Mouse (Mus musculus): ENCODE data around the gene Ralgapa2. TPM values are rescaled to one million over a fixed set of nuclear protein-coding genes. Genes with fewer than 3 reads are reported as not detected.
A peak's percentile ranks its signal among the peaks of the same experiment; 100 is the strongest.

Ralgapa2 gene
- total RNA-seq (2015) (12.5 and 17.1 TPM in 2 replicates), total RNA-seq (2017) (5.0 and 10.6 TPM in 2 replicates)

DNA sequence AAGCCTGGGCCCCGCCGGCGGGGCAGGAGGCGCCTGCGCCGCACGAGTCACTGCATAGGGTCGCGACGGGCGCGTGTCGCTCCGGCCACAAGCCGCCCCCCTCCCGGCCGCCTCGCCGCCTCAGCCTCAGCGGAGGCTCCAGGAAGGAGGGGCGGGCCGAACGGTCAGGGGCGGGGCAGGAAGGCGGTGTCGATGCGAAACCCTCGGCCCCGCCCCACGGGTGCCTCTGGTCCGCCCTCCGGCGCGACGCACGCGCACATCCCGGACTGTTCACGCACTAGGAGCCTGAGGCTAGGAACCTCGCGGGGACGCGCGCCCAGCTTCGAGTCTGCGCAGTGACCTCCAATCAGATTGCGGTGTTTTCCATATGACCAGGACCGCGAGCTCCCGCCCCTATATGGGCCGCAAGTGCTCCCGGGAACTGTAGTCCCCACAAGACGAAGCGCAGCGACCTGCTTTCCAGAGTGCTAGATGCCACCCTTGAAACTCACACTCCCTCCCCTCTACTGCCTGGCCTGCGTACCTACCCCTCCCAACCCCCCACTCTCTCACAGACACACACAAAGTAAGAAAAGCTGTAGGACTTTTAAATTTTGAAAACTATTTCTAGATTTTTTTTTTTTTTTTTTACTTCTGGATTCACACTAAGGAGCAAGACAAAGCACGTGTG, at the start of gene Ralgapa2:
TSS of gene Ralgapa2 (minus strand) at position 434 of the 670 bp plus-strand sequence.
- ATAC-seq (replicated peaks; ENCODE audit: poor library complexity): peak; percentile 86

DNA sequence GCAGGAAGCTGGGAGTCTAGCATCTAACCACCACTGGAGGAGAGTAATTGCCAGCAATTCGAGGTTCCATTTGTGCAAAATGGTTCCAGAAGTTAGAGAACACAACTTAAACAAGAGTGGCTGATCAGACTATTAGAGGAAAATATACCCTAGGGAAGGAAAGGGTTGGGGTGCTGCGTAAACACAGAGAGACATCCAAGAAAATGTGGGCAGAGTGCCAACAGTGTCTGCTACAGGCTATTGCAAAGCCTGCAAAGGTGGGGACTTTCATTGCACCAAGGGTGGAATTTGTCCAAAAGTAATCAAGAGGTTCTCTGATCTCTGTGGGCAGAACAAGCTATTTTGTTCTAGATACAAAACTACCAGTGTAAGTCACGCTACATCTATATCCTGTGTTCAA, 49.4 kb upstream of the Ralgapa2 start:
- no peak for ATAC-seq (replicated peaks; ENCODE audit: poor library complexity)

DNA sequence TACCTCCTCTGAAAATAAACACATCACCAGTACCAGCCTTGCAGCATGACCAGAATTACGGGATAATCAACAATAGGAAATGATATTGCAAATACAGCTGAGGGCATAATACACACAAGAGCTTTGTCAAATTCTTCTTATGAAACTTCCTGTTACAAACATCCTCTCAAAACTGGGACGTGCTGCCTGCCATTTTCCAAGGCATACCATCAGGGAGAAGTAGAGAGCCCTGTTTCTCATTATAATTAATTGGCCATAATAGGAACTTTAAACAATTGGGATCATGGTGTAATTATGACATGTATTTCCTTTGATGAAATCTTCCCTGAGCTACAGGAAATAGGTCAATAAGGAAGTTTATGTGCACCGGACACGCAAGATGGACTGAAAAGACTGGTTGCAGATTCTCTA, 48.5 kb upstream of the Ralgapa2 start:
- peak; percentile 77 for ATAC-seq (replicated peaks; ENCODE audit: poor library complexity)

DNA sequence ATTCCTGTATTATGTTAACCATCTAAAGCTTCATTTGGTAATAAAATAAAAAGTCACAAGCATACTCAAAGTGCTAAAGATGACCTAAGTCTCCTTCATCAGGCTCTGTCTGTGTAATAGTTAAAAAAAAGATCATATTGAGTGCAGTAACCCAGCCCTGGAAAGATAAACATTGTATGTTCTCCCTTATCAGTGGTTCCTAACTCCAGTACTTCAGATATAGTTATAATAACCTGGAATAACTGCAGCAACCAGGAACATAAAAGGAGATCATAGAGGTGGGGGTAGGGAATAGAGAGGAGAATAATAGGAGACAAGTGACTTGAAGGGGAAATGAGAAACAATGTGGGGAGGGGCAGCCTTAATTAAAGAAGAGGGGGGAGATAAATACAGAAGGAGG, 44.0 kb upstream of the Ralgapa2 start:
- no peak for ATAC-seq (replicated peaks; ENCODE audit: poor library complexity)

DNA sequence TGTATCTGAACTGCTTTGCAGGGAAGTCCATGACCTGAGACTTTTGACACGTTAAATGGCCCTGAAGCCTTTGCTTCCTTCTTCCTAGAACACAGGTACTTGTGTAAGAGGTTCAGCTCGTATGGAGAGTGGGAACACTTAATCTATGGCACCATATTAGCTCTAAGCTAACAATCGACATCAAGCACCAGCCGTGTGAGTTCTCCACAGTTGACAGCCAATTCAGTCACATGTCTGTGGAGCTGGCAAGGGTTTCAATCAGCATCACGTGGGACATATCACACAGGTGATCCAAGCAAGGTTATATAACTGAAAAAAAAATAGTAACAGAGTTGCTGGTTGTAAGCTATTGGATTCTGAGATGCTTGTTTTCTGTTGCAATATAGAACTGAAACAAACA, 43.2 kb upstream of the Ralgapa2 start:
- no peak for ATAC-seq (replicated peaks; ENCODE audit: poor library complexity)

DNA sequence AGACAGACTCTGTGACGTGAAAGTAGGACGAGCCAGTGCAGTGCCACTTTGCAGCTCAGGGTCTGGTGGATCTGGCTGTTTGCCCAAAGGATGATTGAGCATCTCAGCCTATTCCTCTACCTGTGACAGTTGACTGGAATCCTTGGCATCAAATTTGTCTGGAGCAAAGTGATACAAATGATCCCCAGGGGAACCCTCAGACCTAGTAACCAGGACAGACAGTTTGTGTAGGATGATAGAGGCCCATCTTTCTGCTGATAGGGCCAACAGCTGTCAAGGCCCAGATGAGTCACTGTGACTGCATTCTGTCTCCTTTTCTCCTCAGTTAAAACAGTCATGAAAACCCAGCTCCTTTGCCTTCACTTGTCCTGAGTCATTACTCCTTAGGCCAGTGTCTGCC, 41.6 kb upstream of the Ralgapa2 start:
- ATAC-seq (replicated peaks; ENCODE audit: poor library complexity): 0 out of 2 replicates have a peak, but pooled peaks have one; percentile 14

DNA sequence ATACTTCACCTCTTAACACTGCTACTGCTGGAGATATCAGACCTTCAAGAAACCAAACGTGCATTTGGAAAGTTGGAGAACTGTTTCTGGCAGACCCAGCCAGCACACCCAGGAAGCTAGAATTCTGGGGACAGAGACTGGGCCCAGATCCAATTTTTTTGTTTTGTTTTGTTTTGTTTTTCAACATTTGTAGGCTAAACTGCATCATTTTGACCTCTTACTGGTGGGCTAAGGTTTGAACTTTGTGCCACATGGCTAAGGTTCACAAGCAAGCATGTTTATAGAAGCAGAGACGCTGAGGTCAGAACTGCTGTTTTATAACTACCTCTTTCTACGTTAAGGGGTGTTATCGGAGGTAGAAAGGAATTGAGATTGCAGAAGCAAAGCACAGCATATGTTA, 39.7 kb upstream of the Ralgapa2 start:
- ATAC-seq (replicated peaks; ENCODE audit: poor library complexity): no peak

DNA sequence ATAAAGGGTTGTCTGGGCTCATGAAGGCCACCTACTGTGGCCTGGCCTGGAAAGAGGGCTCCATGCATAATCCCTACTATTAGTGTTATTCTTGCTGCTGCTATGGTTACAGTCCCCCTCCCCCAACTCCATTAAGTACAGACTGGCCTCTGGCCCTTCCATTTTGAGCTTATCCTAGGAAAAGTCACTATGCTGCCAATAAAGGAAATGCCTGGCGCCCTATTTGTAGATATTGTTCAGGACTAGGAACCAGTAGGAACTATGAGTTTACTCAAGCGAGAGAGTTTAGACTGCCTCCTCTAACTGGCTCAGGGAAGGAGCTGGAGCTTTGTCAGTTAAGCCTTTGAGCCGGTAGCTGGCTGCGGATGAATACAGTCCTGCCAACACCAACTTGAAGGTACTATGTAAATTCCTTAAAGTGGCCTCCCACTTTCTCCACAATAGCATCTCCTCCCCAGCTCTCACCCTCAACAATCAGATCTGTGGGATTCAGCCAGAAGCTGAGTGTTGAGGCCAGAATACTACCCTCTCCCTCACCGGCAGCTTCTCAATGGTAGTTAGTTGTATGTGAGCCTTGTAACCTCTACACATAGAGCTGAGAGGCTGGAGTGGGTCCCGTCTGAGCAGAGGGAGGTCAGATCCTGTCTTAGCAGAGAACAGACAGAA, 37.1 kb upstream of the Ralgapa2 start:
- ATAC-seq (replicated peaks; ENCODE audit: poor library complexity): no peak

DNA sequence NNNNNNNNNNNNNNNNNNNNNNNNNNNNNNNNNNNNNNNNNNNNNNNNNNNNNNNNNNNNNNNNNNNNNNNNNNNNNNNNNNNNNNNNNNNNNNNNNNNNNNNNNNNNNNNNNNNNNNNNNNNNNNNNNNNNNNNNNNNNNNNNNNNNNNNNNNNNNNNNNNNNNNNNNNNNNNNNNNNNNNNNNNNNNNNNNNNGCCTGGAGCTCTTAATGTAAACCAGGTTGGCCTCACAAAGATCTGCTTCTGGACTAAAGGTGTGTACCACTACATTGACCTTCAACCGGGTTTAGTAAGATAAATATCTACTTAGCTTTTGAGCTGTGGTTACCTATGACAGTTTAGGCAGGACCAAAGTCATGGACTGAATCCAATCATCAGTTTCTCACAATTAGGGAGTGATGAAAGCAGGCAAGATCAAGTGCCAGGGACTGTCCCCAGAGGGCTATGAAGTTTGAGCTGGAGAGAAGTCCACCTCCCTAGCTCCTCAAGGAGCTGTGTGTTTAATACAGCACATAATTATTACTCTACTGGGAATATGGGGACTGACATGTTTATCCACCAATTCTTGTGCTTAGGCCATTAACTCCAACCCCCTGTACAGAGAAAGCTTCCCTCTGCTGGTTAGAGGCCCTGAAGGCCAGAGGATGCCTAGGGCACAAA, 32.1 kb upstream of the Ralgapa2 start:
- ATAC-seq (replicated peaks; ENCODE audit: poor library complexity): no peak

DNA sequence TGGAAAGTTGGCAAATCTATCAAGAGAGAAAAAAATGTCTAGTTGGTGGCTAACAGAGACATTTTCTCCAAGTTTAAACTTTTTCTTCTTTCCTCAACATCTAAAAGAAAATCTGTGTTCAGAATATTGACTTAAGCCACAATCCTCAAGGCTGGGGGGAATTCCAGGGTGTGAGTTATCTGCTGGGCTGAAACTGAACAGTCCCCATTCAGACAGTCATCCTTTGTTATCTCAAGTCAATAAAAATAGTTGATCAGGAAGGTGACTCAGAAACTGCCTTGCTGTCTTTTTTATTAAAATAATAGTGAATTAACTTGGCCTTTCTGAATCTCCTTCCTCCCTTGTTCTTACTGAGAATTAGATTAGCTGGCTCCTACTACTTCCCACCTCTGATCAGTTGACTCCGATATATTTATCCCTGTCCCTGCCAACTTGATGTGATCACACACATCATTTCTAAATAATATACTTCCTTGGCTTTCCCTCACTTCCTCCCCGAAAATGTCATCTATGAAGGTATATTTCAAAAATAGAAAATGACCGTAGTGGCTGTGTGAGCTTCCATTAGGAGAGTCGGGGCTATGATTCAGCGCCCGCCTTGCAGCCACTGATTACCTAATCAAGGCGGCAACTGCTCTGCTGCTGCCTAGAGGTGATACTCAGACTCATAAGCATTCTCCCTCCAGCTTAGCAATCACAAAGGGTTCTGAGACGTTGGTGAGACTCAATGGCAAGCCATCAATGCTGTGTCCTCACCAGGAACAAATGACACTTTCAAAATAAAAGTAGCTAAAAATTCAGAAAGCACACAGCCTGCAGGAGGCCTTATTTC, 21.2 kb upstream of the Ralgapa2 start:
- peak; percentile 94 for ATAC-seq (replicated peaks; ENCODE audit: poor library complexity)

DNA sequence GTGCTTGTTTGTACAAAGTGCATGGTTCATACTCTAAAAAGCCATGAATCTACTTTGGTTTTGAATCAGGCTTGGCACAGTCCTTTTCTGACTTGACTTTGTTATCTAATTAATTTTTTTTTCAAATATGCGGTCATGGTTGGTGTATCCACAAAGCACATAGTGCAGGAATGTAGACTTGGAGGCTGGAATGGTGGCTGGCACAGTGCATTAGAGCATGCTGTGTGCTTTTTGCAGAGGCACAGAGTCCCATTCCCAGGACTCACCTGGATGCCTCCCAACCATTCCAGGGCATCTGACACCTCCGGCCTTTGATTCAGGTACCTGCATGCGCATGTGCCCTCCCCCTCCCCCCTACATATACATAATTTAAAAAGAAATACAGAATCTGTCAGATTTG, 20.3 kb upstream of the Ralgapa2 start:
- ATAC-seq (replicated peaks; ENCODE audit: poor library complexity): no peak

DNA sequence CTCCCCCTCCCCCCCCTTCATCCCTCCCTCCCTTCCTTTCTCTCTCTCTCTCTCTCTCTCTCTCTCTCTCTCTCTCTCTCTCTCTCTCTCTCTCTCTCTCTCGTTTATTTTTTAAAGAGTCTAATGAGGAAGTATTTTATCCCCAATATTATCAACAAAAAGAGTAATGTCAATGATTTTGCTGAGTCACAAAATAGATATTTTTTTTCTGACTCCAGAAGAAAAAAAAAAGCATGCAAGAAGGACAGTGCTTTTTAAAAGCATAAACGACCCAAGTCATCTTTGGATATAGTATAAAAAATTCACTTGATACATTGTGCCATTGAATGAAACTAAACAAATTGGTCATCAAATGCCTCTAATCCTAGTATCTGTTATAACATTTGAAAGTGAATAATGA, 13.3 kb upstream of the Ralgapa2 start:
- no peak for ATAC-seq (replicated peaks; ENCODE audit: poor library complexity)

DNA sequence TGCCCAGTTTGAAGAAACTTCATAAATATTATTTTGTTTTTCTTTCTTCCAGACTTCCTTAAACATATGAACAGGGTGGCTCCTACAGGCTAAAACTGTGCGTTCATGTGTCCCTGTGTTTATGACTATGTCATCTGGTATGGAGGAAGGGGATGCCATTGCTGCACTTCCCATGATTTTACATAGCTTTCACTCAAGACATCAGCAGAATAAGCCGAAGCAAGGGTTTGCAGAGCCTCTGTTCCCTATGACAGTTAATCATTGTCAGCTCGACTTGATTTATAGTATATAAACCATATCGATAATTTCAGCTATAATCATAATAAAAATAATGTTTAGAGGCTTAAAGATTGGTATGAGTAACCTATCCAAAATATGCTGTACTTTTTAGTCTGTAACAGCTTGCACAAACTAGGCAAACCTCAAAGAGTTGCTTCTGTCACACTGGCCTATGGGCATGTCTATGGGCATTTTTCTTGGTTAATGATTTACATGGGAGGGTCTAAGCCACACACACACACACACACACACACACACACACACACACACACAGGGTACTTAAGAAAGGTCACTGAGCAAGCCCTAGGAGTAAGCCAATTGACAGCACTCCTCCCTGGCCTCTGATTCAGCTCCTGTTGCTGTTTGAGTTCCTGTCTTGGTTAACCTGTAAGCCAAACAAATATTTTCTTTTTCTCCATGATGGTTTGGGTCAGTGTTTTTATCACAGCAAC, 12.7 kb upstream of the Ralgapa2 start:
- ATAC-seq (replicated peaks; ENCODE audit: poor library complexity): no peak

DNA sequence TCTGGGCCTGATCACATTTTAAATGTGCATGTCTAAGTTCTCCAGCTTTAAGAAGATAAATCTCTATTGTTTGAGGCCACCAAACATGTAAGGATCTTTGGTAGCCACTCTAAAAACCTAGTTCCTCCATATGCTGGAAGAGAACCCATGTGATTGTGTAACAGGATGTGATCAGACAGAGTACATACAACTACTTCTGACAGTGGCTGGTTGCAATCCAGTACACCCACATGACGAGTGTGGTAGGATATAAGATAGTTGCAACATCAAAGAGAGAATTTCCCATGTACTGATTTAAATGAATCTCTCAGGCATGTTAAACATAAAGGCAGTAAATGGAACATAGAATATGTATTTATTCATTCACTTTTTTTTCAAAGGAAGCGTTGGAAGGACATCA, 4.8 kb upstream of the Ralgapa2 start:
- ATAC-seq (replicated peaks; ENCODE audit: poor library complexity): peak; percentile 86

DNA sequence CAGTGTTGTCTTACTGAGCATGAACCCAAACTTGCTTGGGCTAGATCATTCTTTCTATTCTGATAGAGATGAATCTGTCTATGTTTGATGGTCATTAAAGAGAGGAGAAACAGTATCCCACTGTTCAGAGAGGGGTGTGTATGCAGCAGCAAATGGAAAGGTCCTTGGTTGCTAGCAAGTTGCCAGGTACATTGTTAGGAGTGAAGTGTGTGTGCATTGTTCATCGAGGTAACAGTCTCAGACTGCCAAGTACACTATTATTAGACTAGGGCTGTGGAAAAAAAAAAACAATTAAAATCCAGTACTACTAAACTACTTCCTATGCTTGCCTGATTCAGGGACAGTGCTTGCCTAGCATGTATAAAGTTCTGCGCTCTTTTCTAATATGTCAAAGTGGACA, 2.9 kb upstream of the Ralgapa2 start:
- ATAC-seq (replicated peaks; ENCODE audit: poor library complexity): no peak

DNA sequence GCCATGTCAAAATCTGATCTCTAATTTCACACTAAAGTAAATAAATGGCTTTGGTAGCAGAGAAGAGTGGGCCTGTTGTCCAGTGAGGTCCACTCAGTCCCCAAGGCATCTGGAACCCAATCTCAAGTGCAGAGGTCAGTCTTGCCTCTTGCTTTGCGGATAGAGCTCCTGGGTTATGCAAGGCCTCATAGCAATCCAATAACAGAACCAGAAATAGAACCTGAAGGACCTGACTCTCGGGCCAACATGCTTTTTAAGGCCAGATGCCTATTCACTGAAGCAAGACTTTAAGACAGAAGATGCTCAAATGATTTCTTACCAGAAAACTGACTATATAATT, 407 bp upstream of the Ralgapa2 start:
- no peak for ATAC-seq (replicated peaks; ENCODE audit: poor library complexity)

DNA sequence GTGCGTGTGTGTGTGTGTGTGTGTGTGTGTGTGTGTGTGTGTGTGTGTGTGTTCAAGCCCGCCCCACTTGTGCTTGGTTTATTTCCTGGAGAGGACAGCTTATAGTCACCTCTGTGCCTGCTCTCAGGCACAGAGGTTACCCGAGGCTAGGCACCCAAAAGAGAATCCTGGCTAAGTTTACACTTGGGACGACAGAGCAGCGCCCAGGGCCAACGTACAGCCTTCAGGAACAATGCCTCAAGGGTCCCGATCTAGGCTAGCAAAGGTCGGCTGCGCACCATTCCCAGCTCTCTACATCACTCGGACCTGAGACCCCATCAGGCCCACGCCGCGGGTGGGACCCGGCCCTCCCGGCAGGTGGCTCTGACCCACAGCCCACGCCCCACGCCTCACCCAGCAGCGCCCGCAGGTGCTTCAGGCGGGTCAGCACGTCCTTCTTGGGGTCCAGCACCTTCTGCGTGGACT, 711 bp downstream of the Ralgapa2 start:
- ATAC-seq (replicated peaks; ENCODE audit: poor library complexity): peak; percentile 13

DNA sequence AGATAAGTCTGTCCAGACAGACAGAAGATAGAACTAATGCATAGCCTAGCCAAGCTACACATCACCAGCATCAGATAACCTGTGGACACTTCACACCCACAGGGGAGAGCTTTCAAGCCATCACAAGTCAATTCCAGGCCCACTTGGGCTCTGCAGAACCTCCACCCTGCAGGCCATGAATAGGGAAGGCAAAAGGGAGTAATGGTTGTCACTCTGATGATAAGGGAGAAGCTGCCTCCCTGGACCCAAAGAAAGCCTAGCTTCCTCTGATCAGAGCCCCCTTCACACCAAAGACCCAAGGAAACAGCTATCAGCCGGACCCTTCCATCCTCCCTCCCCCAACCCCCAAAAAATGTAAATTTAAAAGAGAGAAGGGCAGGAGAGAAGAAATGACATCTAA, 1.4 kb downstream of the Ralgapa2 start:
- ATAC-seq (replicated peaks; ENCODE audit: poor library complexity): no peak

DNA sequence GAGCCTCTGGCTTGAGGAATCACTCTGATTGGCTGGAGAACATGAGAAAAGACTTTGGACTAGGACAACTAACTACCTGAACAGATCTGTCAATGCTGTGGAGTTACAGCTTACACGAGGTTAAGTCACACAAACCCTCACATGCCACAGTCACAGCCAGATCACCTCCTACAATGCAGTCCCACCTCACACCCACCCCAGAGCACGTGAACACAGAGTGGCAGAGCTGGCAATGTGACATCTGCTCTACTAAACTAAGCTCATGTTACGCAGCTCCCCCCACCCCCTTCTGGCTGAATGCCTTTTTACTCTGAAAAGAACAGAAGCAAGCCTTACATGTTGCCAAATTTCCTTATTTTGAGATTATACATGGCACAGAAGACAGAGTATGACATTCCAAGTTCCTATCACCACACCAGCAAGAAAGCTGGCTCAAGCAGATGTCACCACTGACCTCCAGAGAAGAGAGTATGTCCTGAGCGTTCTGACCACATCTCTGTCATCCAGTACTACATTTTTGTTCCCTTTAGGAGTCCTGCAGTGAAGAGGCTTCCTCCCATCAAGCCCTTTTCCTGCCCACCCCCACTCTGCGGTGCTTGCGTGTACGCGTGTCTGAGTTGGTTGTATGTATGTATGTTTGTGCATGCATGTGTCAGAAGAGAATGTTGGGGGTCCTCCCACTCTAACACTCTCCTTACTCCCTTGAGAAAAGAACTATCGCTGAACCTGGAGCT, 9.4 kb downstream of the Ralgapa2 start:
- peak; percentile 38 for ATAC-seq (replicated peaks; ENCODE audit: poor library complexity)

DNA sequence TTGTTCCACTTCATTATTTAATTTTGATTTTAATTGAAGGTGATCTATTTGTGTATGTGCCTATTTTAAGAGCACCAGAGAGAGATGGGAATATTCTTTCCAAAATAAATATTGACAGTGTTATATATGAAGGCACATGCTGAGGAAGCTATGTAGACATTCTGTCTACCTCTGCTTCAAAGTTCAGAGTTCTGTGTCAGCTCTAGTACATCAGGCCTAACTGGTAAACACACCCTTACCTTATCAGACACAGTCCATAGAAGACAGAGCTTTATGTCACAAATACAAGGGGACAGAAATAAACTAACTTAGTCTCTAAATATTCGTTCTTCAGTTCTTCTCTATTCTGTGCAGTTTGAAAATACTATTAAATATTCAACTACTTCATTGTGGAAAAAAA, 12.1 kb downstream of the Ralgapa2 start:
- no peak for ATAC-seq (replicated peaks; ENCODE audit: poor library complexity)
